Mouse (Mus musculus): ENCODE results near the gene Cldn6. TPM values are rescaled to one million over a fixed set of nuclear protein-coding genes. Genes with fewer than 3 reads are reported as not detected.

Cldn6 gene
- polyA plus RNA-seq, 1 experiment from 2014 or later = 10.1 TPM

DNA sequence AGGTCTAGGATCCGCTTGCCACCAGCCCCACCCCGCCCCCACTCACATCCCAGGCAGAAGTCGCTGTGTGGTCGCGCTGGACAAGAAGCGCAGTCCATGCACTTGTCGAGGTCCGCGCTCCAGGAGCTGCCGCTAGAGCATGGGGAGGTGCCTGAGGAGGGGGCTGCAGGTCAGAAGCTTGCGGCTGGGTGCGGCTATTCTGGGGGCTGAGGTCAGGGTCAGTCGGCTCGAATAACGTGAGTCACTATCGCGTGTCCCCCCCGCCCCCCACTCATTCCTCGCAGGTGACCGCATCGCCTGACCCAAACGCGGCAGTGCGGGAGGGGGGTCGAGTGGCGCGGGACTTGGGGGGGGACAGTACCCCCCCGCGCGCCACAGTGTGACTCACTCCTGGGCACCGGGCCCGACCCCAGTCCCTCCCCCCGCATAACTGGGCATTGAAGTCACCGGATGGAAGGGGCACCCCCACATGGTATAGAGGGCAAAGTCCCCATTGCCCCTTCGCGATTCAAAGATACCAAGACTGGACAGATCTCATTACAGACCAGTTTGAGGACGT lies 2.5 kb upstream of the Cldn6 start:
- Histone ChIP-seq H3K4me1 (peaks cover 54% of the 10 kb centered on the region), H3K36me3 (no peaks in the 10 kb centered on the region), H3K4me3 (peak overlapping the region; percentile 64), H3K27ac (peak overlapping the region; percentile 79), H3K9me3 (no peaks in the 10 kb centered on the region), H3K9ac (peak overlapping the region; percentile 46), H3K4me2 (peak overlapping the region; percentile 95), H3K27me3 (peaks cover 33% of the 10 kb centered on the region)
- ATAC-seq (ENCODE audit: insufficient number of reproducible peaks, low FRiP score, low TSS enrichment, low read depth) = no peak
- WGBS = under 1% methylated on average over 37 of the region's 37 CpGs

DNA sequence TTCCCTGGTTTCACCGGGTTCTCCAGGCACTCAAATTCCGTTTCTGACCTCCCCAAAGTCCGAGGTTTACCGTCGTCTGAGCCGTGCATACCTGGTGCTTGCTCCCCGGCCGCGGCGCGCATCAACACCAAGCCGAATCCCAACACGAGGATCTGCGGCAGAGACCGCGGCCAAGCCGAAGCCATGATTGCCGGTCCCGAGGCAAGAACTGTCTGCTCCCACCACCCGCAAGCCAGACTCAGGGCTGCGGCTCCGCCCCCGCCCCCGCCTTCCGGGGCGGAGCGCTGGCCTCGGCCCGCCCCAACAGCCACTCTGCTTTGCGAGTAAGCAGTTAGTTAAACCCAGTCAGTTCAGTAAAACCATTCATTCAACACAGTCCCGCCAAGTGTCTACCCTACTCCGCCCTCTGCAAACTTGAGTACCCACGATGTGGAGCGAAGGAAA lies 1.8 kb upstream of the Cldn6 start, which contains the start of gene Tnfrsf12a:
Gene Tnfrsf12a (minus strand): TSS at position 233 of the 444 bp plus-strand sequence.
- H3K27ac ChIP-seq = peak within 1 kb of the TSS; percentile 79

GRCm38 (mm10) chr17:23680336-23680735 lies 1.3 kb downstream of the Cldn6 start:
- Histone ChIP-seq H3K9me3 (no peaks in the 10 kb centered on the region), H3K4me1 (peaks cover 50% of the 10 kb centered on the region), H3K27ac (no peak overlapping the region), H3K9ac (no peak overlapping the region), H3K27me3 (peaks cover 49% of the 10 kb centered on the region), H3K36me3 (no peaks in the 10 kb centered on the region), H3K4me2 (no peak overlapping the region), H3K4me3 (no peak overlapping the region)
- WGBS = 71% methylated on average over 9 of the region's 9 CpGs
- no peak for ATAC-seq (ENCODE audit: insufficient number of reproducible peaks, low FRiP score, low TSS enrichment, low read depth)

More for the DNA sequence above, 1.8 kb upstream of the Cldn6 start, which contains the start of gene Tnfrsf12a:
- ATAC-seq (ENCODE audit: insufficient number of reproducible peaks, low FRiP score, low TSS enrichment, low read depth) = peak; percentile 41; the same call in 1 of the 2 replicates
- no peaks in the 10 kb centered on the region for H3K36me3 ChIP-seq
- peak within 1 kb of the TSS; percentile 64 for H3K4me3 ChIP-seq
- H3K27me3 ChIP-seq = peaks cover 37% of the 10 kb centered on the region
- no peaks in the 10 kb centered on the region for H3K9me3 ChIP-seq
- peak within 1 kb of the TSS; percentile 95 for H3K4me2 ChIP-seq
- WGBS = under 1% methylated on average over 34 of the region's 34 CpGs
- H3K9ac ChIP-seq = peak within 1 kb of the TSS; percentile 46
- peaks cover 54% of the 10 kb centered on the region for H3K4me1 ChIP-seq

GRCm38 (mm10) chr17:23681086-23681485 lies 2.0 kb downstream of the Cldn6 start:
- no peak for ATAC-seq (ENCODE audit: insufficient number of reproducible peaks, low FRiP score, low TSS enrichment, low read depth)

DNA sequence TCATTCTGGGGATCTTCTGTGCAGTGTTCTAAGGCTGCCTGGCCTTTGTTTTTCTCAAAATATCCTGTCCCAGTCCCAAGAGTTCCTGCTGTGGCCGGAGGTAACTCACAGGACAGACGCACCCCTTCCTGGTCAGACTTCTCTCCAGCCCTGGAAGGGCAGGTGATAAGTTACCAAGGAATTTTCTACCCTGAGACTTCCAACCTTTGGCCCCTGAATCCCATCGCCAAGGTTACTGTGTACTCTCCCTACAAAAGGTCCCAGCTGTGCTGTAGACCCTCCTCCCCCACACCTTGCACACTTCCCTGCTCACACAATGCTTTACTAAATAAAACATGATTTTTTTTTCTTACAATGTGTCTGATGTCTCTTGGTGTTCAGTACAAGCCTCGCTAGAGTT lies 3.0 kb downstream of the Cldn6 start:
- Histone ChIP-seq H3K4me3 (no peak overlapping the region), H3K36me3 (no peaks in the 10 kb centered on the region), H3K4me1 (peaks cover 35% of the 10 kb centered on the region), H3K27ac (no peak overlapping the region), H3K27me3 (peaks cover 49% of the 10 kb centered on the region), H3K4me2 (no peak overlapping the region), H3K9me3 (no peaks in the 10 kb centered on the region), H3K9ac (no peak overlapping the region)
- ATAC-seq (ENCODE audit: insufficient number of reproducible peaks, low FRiP score, low TSS enrichment, low read depth) = no peak
- 51% methylated on average over 4 of the region's 4 CpGs for WGBS

More at GRCm38 (mm10) chr17:23681086-23681485, 2.0 kb downstream of the Cldn6 start:
- no peak overlapping the region for H3K27ac ChIP-seq
- H3K9me3 ChIP-seq = no peaks in the 10 kb centered on the region
- H3K4me1 ChIP-seq = peaks cover 43% of the 10 kb centered on the region
- 69% methylated on average over 10 of the region's 10 CpGs for WGBS
- H3K4me3 ChIP-seq = no peak overlapping the region
- no peak overlapping the region for H3K9ac ChIP-seq
- no peak overlapping the region for H3K4me2 ChIP-seq
- no peaks in the 10 kb centered on the region for H3K36me3 ChIP-seq
- peaks cover 49% of the 10 kb centered on the region for H3K27me3 ChIP-seq

GRCm38 (mm10) chr17:23682530-23682929 lies 3.5 kb downstream of the Cldn6 start:
- H3K27ac ChIP-seq = no peak overlapping the region
- H3K4me3 ChIP-seq = no peak overlapping the region
- 71% methylated on average over 3 of the region's 3 CpGs for WGBS
- H3K27me3 ChIP-seq = peaks cover 49% of the 10 kb centered on the region
- no peak for ATAC-seq (ENCODE audit: insufficient number of reproducible peaks, low FRiP score, low TSS enrichment, low read depth)
- no peak overlapping the region for H3K4me2 ChIP-seq
- peaks cover 32% of the 10 kb centered on the region for H3K4me1 ChIP-seq
- H3K9ac ChIP-seq = no peak overlapping the region
- no peaks in the 10 kb centered on the region for H3K36me3 ChIP-seq
- H3K9me3 ChIP-seq = no peaks in the 10 kb centered on the region

GRCm38 (mm10) chr17:23683226-23683625 lies 4.2 kb downstream of the Cldn6 start:
- peaks cover 29% of the 10 kb centered on the region for H3K4me1 ChIP-seq
- no peak for ATAC-seq (ENCODE audit: insufficient number of reproducible peaks, low FRiP score, low TSS enrichment, low read depth)
- no peaks in the 10 kb centered on the region for H3K36me3 ChIP-seq
- H3K4me3 ChIP-seq = peak overlapping the region; percentile 19
- H3K27ac ChIP-seq = no peak overlapping the region
- peak overlapping the region; percentile 31 for H3K4me2 ChIP-seq
- WGBS = 23% methylated on average over 15 of the region's 15 CpGs
- H3K9ac ChIP-seq = no peak overlapping the region
- H3K27me3 ChIP-seq = peaks cover 49% of the 10 kb centered on the region
- no peaks in the 10 kb centered on the region for H3K9me3 ChIP-seq

GRCm38 (mm10) chr17:23683856-23684672 lies 5.0 kb downstream of the Cldn6 start, which contains the start of gene Cldn9:
Gene Cldn9, minus strand, starts transcription at chr17:23684026.
- peaks cover 42% of the 10 kb centered on the region for H3K27me3 ChIP-seq
- no peak within 1 kb of the TSS for H3K27ac ChIP-seq
- no peaks in the 10 kb centered on the region for H3K9me3 ChIP-seq
- H3K4me3 ChIP-seq = peak within 1 kb of the TSS; percentile 19
- H3K4me2 ChIP-seq = peak within 1 kb of the TSS; percentile 31
- H3K36me3 ChIP-seq = no peaks in the 10 kb centered on the region
- no peak within 1 kb of the TSS for H3K9ac ChIP-seq
- ATAC-seq (ENCODE audit: insufficient number of reproducible peaks, low FRiP score, low TSS enrichment, low read depth) = peak; percentile 50; the same call in 1 of the 2 replicates
- 16% methylated on average over 15 of the region's 15 CpGs for WGBS
- H3K4me1 ChIP-seq = peaks cover 25% of the 10 kb centered on the region

DNA sequence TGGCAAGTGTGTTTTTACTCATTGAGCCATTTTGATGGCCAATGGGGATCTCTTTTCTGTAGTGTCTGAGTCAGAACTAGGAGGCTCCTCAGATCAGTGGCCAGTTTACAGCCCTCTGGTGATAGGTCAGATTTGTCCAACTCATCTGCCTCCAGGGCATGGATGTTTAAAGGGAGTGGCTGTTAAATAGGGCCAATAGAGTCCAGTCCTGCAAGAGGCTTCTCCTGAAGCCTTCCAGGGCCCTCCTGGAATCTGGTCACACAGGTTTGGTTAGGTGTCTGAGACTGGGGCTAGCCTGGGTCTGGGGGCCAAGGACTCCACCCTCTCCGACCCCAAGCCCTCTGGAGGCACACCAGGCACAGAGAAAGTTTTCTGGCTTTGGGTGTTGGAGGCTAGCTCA lies 15.4 kb downstream of the Cldn6 start:
- Histone ChIP-seq H3K9ac (no peak overlapping the region), H3K9me3 (no peaks in the 10 kb centered on the region), H3K4me1 (peaks cover 4% of the 10 kb centered on the region), H3K36me3 (no peaks in the 10 kb centered on the region), H3K27me3 (peaks cover 18% of the 10 kb centered on the region), H3K4me2 (no peak overlapping the region), H3K4me3 (no peak overlapping the region), H3K27ac (no peak overlapping the region)
- 40% methylated on average over 1 of the region's 1 CpGs for WGBS
- no peak for ATAC-seq (ENCODE audit: insufficient number of reproducible peaks, low FRiP score, low TSS enrichment, low read depth)

DNA sequence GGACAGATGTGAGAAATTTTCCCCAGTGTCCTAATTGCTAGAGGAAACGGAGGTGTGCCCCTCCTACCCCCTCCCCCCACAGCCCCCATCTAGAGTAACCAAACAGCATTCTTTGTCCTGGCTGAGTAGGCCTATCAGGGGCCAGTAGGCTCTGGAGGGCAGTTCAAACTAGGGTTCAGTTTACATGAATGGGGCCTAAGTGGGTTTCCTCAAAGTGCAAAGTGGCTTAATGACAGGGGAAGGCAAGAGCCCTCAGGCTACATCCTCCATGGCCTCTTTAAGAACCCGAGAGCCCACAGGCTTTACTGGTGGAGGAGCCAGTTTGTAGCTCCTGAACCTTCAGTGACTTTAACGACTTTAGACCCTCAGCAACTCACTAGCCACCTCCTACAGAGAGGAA lies 16.8 kb downstream of the Cldn6 start:
- H3K4me3 ChIP-seq = no peak overlapping the region
- H3K4me1 ChIP-seq = peaks cover 13% of the 10 kb centered on the region
- H3K4me2 ChIP-seq = no peak overlapping the region
- ATAC-seq (ENCODE audit: insufficient number of reproducible peaks, low FRiP score, low TSS enrichment, low read depth) = no peak
- H3K9ac ChIP-seq = no peak overlapping the region
- no peaks in the 10 kb centered on the region for H3K36me3 ChIP-seq
- H3K27ac ChIP-seq = no peak overlapping the region
- no peaks in the 10 kb centered on the region for H3K9me3 ChIP-seq
- 10% methylated on average over 3 of the region's 3 CpGs for WGBS
- H3K27me3 ChIP-seq = peaks cover 30% of the 10 kb centered on the region

- ATAC-seq (ENCODE audit: insufficient number of reproducible peaks, low FRiP score, low TSS enrichment, low read depth) = peak; percentile 35; the same call in 1 of the 2 replicates
- H3K36me3 ChIP-seq = no peaks in the 10 kb centered on the region
- peaks cover 13% of the 10 kb centered on the region for H3K4me1 ChIP-seq
- WGBS = 1% methylated on average over 85 of the region's 101 CpGs
- H3K4me2 ChIP-seq = peak overlapping the region; percentile 100
- no peak overlapping the region for H3K27ac ChIP-seq
- peak overlapping the region; percentile 33 for H3K9ac ChIP-seq
- peak overlapping the region; percentile 60 for H3K4me3 ChIP-seq
- peaks cover 41% of the 10 kb centered on the region for H3K27me3 ChIP-seq
- H3K9me3 ChIP-seq = no peaks in the 10 kb centered on the region
These were observed 20.4 kb downstream of the Cldn6 start for GRCm38 (mm10) chr17:23699131-23700077.

Measured in limb, embryonic 15.5 days (tissue).